Mouse (Mus musculus): Measurements from ENCODE around the gene Phactr3.

The Phactr3 gene

GRCm38 (mm10) chr2:178196038-178196437 is 77.3 kb downstream of the Phactr3 start:
- DNase-seq, result no peak

- no peak for DNase-seq
These were observed 78.8 kb downstream of the Phactr3 start for GRCm38 (mm10) chr2:178197542-178197941.

GRCm38 (mm10) chr2:178204455-178204854 is 85.7 kb downstream of the Phactr3 start:
- DNase-seq, result no peak

GRCm38 (mm10) chr2:178208186-178208600 is 89.4 kb downstream of the Phactr3 start:
- DNase-seq, result no peak

- no peak for DNase-seq
These were observed 95.1 kb downstream of the Phactr3 start for GRCm38 (mm10) chr2:178213826-178214225.

- DNase-seq, result no peak
These were observed 95.8 kb downstream of the Phactr3 start for GRCm38 (mm10) chr2:178214531-178214930.

- DNase-seq, result no peak
These were observed 99.7 kb downstream of the Phactr3 start for GRCm38 (mm10) chr2:178218461-178218860.

GRCm38 (mm10) chr2:178219454-178220147 is 100.8 kb downstream of the Phactr3 start:
- DNase-seq, result no peak

GRCm38 (mm10) chr2:178220148-178220717 is 101.5 kb downstream of the Phactr3 start:
- no peak for DNase-seq

GRCm38 (mm10) chr2:178221003-178221402 is 102.2 kb downstream of the Phactr3 start:
- DNase-seq, result no peak

- DNase-seq, result no peak
These were observed 110.5 kb downstream of the Phactr3 start for GRCm38 (mm10) chr2:178229231-178229630.

- DNase-seq, result no peak
These were observed 114.7 kb downstream of the Phactr3 start for GRCm38 (mm10) chr2:178233487-178233886.

GRCm38 (mm10) chr2:178237056-178237455 is 118.3 kb downstream of the Phactr3 start:
- DNase-seq, result no peak

- DNase-seq, result no peak
These were observed 119.7 kb downstream of the Phactr3 start for GRCm38 (mm10) chr2:178238503-178238902.

- no peak for DNase-seq
These were observed 122.1 kb downstream of the Phactr3 start for GRCm38 (mm10) chr2:178240886-178241285.

- no peak for DNase-seq
These were observed 122.6 kb downstream of the Phactr3 start for GRCm38 (mm10) chr2:178241374-178241773.

- no peak for DNase-seq
These were observed 124.2 kb downstream of the Phactr3 start for GRCm38 (mm10) chr2:178242996-178243395.

- DNase-seq, result no peak
These were observed 126.1 kb downstream of the Phactr3 start for GRCm38 (mm10) chr2:178244866-178245265.

GRCm38 (mm10) chr2:178245841-178246240 is 127.1 kb downstream of the Phactr3 start:
- DNase-seq, result no peak

GRCm38 (mm10) chr2:178246767-178247166 is 128.0 kb downstream of the Phactr3 start:
- no peak for DNase-seq

GRCm38 (mm10) chr2:178247274-178247673 is 128.5 kb downstream of the Phactr3 start:
- no peak for DNase-seq

- DNase-seq, result no peak
These were observed 138.5 kb downstream of the Phactr3 start for GRCm38 (mm10) chr2:178257117-178257825.

GRCm38 (mm10) chr2:178257986-178258555 is 139.3 kb downstream of the Phactr3 start:
- DNase-seq, result no peak

GRCm38 (mm10) chr2:178263055-178263454 is 144.3 kb downstream of the Phactr3 start:
- no peak for DNase-seq

All from thymus, postnatal 4 days (tissue).